Mouse (Mus musculus) brown adipose tissue, adult 24 weeks (tissue): ENCODE results near the gene Ankrd28. TPM values are rescaled to one million over a fixed set of nuclear protein-coding genes. Genes with fewer than 3 reads are reported as not detected.
A peak's percentile ranks its signal among the peaks of the same experiment; 100 is the strongest.

Source experiments
- H3K27ac ChIP-seq: fragments of 200-500 bp; replicated peaks from 2 replicates; pipeline ENCODE4 v1.5.1; 2012; ENCODE audit warnings: low read depth, mild to moderate bottlenecking, low read length
- H3K4me1 ChIP-seq: fragments of 200-500 bp; 2 replicates; pipeline ENCODE4 v1.6.1; 2012; ENCODE audit warnings: low read length, mixed read lengths; ENCODE audit not compliant: control insufficient read depth, insufficient read depth, insufficient read length
- H3K4me3 ChIP-seq: fragments of 200-500 bp; 2 replicates; pipeline ENCODE4 v1.5.1; 2012; ENCODE audit warnings: low read depth, mild to moderate bottlenecking, low read length, moderate library complexity; ENCODE audit not compliant: insufficient read depth
- polyA plus RNA-seq: library from polyadenylated mRNA; stranded (reverse); fragments of >200 nt; gene quantifications from 2 replicates; pipeline ENCODE4 v1.2.4, GENCODE M21; 2012; ENCODE audit not compliant: missing spikeins, insufficient read depth, insufficient read length

Gene Ankrd28
- polyA plus RNA-seq, 1 experiment: 17.8 TPM

DNA sequence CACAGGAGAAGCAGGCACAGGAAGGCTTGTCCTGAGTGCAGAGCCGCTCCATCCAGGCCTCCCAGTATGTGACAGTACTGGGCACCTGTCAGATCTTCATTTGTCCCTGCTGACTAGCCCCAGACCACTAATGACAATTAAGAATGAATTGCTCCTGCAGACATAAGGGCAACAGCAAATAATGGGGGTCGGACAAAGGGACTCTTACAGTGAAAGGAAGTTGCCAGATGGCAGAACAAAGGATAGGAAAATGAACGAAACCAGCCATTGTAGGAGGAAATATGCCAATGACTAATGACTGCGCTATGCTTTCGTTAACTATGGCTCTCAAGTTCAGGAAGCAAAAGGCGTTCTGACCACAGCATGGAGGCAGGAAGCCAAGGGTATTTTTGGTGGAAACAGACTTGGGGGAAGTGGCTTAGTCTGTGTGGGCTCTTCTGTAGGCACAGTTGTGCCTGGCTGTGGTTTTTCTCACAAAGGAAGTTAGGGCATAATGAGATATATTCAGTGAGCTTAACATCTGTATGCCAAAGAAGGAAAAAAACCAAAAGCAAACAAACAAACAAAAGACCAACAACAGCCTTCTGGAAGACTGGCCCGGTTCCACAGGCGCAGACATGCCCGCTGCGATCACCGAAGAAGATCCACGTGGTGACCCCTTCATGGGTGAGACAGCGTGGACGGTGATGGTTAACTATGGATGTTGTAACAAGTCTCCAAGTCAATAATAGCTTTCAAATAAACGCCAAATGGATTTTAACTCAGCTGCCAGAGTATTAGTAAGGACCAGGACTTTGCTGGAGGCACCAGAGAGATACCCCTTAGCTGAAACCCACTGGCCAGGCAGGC is 160.6 kb downstream of the Ankrd28 start:
- Histone ChIP-seq H3K4me1 (peaks cover 27% of the 10 kb centered on the region), H3K4me3 (no peak overlapping the region), H3K27ac (peak overlapping the region; percentile 79)

- H3K4me3 ChIP-seq: peak overlapping the region; percentile 9; the same call in 1 of the 2 replicates
- H3K4me1 ChIP-seq: peaks cover 27% of the 10 kb centered on the region
- peak overlapping the region; percentile 79 for H3K27ac ChIP-seq
Observed at GRCm38 (mm10) chr14:31669161-31669611, 161.3 kb downstream of the Ankrd28 start.

DNA sequence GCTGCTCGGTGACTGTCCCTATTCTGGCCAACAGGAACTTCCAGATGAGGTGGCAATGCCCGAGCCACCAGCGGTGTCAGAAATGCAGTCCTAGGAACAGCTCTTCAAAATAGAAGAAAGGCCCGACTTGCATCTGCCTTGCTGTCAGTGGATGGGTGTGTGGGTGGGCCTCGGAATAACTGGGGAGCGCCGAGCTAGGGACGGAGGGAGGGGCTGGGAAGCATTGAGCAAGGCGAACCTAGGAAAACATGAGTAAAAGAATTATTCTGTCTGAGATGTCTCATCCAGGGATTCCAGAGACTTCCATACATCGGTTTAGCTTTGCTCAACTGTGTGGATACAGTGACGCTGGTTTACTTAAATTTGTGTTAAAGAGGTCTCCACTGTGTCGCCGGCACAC is 162.1 kb downstream of the Ankrd28 start:
- peaks cover 35% of the 10 kb centered on the region for H3K4me1 ChIP-seq
- no peak overlapping the region for H3K4me3 ChIP-seq
- H3K27ac ChIP-seq: peak overlapping the region; percentile 70

- Histone ChIP-seq H3K4me3 (no peak overlapping the region), H3K27ac (peak overlapping the region; percentile 64), H3K4me1 (peaks cover 41% of the 10 kb centered on the region)
Observed at GRCm38 (mm10) chr14:31667741-31668140, 162.7 kb downstream of the Ankrd28 start.

GRCm38 (mm10) chr14:31666931-31667705 is 163.3 kb downstream of the Ankrd28 start:
- Histone ChIP-seq H3K4me1 (peaks cover 42% of the 10 kb centered on the region), H3K27ac (peak overlapping the region; percentile 64), H3K4me3 (no peak overlapping the region)

DNA sequence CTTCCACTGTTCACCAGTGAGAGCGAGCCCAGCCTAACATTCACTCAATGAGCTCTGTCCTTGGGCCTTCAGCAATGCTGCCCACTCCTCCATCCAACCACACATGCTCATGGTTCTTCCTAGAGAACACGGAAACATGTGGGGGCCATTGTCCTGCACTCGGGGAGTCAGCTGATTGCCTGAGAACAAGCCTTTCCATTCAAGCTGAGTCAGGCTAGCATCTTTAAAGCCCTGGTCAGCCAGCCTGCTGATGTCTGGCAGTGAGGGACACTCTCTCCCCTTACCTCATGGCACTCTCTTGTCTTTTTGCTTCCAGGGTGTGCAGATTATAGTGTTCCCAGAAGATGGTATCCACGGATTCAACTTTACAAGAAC is 164.9 kb downstream of the Ankrd28 start:
- H3K4me3 ChIP-seq: no peak overlapping the region
- H3K4me1 ChIP-seq: peaks cover 42% of the 10 kb centered on the region
- H3K27ac ChIP-seq: no peak overlapping the region

DNA sequence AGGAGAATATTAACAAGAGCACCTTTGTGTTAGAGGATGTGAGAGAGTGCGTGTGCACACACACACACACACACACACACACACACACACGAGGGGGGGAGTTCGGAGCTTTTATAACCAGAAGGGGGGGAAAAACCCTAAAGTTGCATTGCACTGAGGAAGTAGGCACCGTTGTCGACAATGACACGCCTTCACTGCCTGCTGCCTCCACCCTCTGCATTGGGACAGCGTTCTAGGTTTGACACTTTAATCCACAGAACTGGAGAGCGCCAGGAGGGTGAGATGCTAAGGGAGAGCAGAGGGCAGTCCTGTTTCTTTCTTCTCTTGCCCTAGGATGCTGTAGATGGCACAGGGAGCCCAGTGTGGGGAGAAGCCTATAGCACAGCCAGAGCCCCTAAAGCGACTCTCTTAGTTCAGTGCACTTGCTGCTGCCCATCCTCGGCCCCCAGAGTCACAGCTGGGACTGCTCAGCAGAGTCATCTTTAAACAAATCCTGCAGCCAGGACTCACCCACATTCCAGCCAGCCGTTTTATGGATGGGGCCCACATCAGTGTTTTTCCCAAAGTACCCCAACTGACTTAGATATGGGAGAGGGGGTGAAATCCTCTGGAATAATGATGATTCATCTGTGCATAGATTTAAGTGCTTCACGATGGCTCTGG is 165.4 kb downstream of the Ankrd28 start:
- Histone ChIP-seq H3K27ac (no peak overlapping the region), H3K4me1 (peaks cover 42% of the 10 kb centered on the region), H3K4me3 (no peak overlapping the region)

DNA sequence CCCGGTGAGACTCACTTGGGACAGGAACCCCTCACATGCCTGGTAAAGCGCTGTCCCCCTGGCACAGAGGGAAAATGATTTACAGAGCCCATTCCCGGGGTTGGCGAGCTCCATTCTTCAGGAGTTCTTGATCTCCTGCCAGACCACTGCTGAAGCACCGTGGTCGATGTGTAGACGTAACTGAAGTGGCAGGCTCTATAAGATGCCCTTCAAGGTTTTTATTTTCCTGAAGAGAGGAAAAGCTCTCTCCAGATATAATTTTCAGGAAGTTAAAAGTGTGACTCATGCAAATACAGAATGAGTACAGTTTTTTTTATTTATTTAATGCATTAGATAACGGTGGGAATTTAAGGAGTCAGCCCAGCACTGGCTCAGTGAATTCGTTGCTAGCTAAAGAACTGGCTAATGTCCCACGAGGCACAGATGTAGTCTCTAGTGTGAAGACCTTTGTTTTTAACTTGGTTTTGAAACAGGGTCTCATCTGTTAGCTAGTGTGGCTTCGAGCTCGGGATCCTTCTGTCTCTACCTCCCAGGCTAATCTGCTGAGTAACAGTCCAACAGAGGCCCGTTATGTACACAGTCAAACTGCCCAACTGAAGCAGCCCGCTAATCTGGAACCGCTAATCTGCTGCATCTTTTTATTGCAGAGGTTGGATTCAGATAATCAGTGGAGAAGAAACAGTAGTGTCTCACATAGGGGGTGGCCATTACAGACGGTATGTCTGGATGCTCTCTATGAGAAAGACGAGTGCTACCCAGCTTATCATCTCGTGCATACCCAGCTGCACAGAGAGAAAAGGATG is 166.2 kb downstream of the Ankrd28 start:
- peaks cover 38% of the 10 kb centered on the region for H3K4me1 ChIP-seq
- peak overlapping the region; percentile 89; the same call in 1 of the 2 replicates for H3K27ac ChIP-seq
- H3K4me3 ChIP-seq: no peak overlapping the region

DNA sequence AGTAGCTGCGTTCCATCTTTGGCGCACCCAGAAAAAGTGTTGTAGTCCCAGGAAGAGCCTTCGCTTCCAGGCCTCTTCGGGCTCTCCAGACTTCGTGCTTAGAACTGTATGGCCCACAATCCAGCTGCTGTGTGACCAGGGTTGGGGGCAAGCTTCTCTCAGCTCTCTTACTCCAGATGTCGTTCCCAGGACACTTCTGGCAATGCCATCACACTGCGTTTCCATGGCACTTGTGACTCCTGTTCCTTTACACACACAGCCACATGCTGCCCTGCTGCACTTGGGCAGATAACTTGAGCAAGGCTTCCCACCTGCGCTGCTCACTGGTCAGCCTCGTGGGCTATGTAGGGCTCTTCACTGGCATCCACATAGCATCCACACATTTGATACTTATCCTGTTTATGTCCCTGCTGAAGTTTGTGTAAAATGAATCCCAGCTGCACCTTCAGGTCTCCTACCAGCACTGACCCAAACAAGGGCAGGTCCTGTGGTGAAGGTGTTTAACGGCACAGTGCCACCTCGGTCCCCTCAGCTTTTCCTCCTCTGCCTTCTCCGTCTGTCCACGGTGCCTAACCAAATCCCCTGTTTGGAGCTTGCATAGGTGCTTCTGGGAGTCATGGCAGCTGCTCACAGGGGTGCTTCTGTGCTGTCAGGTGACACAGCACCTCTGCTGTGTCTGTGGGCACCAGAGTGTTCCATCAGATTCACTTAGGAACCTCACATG is 166.9 kb downstream of the Ankrd28 start:
- Histone ChIP-seq H3K4me1 (peaks cover 35% of the 10 kb centered on the region), H3K27ac (peak overlapping the region; percentile 89)

DNA sequence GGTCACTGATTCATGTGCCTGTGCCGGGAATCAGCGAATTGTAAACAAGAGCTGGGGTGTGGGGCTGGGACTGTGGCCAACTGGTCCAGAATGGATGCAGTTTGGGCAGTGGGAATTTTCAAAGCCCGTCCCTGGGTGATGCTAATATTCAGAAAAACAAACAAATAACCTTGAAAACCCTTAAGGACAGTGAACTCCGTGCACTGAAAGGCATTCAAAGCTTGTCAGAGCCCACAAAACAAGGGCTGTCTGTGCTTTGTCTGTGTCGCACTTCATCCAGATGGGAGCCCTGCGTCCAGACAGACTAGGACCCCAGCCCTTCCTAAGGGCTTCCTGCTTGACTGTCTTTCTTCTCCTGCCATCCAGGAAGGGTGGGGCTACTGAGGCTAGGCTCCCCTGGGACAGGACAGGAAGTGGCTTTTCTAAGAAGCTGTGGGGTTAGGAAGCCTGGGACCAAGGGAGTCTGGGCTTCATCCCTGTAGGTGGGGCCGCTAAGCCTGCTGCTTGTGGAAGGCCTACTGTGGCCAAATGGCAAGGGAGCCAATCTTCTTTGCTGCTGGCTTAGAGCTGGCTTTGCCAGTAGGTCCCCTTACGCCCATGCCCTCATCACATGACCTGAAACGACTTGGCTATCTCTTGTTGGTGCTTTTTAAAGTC is 167.8 kb downstream of the Ankrd28 start:
- Histone ChIP-seq H3K27ac (peak overlapping the region; percentile 89), H3K4me1 (peaks cover 28% of the 10 kb centered on the region), H3K4me3 (peak overlapping the region; percentile 61; the same call in 1 of the 2 replicates)

More for the DNA sequence above, 166.9 kb downstream of the Ankrd28 start:
- H3K4me3 ChIP-seq: no peak overlapping the region

- Histone ChIP-seq H3K4me1 (peaks cover 25% of the 10 kb centered on the region), H3K27ac (peak overlapping the region; percentile 89), H3K4me3 (peak overlapping the region; percentile 61)
Observed at GRCm38 (mm10) chr14:31661671-31662554, 168.5 kb downstream of the Ankrd28 start.

DNA sequence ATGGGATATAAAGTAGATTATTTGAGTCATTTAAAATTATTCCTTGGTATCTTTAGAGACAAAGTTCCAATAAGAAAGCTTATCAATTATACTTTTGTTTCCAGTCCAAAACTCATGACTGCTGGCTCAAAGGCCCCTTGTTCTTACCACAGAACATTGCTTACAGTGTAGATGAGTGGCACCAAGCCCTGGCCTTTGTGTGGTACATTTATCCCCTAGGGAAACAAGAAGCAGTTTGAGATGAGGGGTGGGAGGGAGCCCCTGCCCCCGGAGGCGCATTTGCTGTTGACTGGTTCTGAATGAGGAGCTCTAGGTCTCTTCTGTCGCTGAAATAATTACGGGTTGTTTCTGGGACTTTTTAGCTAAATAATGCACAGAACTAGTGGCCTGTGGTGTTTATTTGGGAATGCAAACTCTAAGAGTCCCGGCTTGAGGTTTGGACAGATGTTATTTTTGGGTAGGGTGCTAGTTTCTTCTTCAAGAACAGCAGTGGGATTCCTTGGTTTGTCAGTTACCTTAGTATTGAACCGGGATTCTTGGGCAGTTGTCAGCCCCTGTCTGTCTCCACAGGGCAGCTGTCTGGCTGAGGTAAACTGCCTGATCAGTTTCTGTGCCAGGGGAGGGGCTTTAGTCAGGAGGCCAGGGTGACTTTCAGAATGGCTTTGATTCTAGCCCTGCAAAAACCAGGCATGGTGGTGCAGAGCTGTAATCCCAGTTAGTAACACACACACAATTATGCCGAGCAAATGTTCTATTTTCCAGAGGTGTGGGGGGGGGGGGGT is 169.9 kb downstream of the Ankrd28 start:
- Histone ChIP-seq H3K4me3 (no peak overlapping the region), H3K27ac (peak overlapping the region; percentile 88), H3K4me1 (peaks cover 25% of the 10 kb centered on the region)
